Mouse (Mus musculus) retina, postnatal 7 days (tissue): ENCODE data around the gene Tm9sf2.
A peak's percentile ranks its signal among the peaks of the same experiment; 100 is the strongest.

Experiments
- DNase-seq: peaks from one replicate; pipeline ENCODE4 v3.0.0-alpha.2; 2012; ENCODE audit warnings: low read depth, low spot score

Gene Tm9sf2

DNA sequence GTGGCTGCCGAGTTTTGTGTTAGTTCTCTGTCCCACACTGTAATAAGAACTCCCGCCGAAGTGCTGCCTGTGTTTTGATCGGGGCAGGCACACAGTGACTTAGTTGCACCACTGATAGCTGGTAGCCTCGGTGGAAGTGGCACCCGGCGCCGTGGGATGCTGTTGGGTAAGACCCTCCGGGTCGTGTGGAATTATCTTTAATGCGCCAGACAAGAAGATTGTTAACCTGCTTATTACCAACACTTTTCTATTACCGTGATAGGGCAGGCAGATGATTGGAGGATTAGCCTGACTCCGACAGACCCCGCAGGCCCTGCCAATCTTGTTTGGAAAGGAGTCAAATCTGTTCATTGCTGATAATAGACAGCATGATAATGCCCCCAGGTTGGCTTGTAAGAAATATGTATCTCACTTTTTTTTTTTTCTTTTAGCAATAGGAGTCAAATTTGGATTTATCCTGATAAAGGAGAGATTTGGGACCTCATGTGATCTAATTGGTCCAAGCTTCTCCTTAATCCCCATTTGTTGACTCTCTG is 69.5 kb downstream of the Tm9sf2 start:
- peak; percentile 25 for DNase-seq

DNA sequence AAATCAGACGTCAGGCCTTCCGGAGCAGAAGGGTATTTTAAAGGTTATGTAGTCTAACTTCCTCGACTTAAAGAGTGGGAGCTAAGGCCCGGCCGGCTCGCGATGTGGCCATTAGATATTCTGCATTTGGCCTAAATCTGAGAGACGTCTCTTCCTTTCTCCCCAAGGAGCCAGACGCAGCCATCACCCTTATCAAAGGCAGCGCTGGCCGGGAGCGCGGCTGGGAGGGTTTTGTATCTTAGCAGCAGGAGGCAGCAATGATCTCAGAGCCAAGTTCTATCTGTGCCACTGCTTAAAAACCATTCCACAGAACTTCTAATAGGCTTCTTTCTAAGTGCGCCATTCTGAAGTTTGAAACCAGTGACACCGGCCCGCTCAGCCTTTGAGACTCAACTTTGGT is 72.4 kb downstream of the Tm9sf2 start:
- DNase-seq: no peak

DNA sequence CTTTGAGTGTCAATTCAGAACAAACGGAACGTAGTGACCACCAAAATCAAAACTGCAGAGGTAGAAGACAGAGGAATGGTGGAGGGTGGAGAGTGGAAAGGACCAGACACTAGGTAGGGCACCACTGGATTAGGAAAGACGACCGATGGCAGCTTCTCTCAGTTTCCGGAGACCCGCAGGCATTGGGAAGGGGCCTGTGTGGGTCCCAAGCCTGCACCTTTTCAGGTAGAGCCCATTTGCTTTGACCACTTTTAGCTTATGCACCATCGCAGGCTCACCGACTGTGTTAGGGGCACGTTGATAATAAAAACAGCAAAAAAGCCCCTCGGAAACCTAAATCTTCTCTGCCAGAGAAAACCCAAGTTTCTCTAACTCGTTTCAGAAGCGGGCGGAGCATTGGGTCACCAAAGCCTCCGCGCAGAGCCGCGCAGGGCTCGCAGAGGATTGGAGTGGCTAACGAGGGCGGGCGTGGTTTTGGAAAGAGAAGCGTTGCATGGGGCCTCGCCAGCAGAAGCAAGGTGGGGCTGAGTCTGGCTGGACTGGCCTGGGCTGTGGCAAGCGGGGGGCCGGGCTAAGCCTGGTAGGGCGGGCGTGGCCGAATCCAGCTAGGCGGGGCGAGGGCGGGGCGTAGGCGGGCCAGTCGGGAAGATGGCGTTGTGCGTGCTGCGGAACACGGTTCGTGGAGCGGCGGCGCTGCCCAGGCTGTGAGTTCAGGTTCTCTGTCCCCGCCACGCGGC is 74.4 kb downstream of the Tm9sf2 start, which contains the start of gene Clybl:
Gene Clybl, plus strand, starts transcription at position 627 of the 737 bp plus-strand sequence.
- peak; percentile 73 for DNase-seq

DNA sequence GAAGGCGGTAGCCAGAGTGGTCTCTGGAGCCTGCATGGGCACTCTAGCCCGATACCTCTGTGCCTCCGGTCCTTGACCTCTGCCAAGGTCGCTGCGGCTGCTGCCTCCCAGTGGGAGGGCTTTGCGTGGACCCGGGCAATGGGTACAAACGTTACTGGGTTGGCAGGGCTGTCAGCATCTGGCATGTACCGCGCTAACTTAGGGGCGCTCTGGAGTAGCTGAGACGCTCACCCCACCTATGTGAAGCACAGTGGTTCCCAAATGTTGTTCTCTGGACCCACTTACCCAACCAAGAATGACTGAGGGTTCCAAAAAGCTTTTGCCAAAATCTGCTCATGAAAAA is 74.9 kb downstream of the Tm9sf2 start:
- DNase-seq: no peak

DNA sequence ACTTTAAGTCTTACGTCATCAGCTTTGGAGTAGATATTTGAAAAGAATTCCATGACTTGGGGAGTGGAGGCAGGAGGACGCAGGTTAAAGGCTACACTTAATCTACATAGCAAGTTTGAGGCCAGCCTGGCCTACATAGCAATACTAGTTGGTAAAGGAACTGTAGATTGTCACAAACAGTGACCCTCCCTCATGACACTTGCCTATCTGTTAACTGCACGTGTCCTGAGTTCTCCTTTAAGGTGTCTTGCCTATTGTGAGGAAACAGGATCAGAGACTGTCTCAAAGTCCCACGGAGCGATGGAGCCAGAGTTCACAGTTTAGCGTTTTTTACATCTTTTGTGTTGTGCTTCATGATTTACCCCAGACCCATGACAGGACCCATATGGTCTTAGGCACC is 75.4 kb downstream of the Tm9sf2 start:
- no peak for DNase-seq

DNA sequence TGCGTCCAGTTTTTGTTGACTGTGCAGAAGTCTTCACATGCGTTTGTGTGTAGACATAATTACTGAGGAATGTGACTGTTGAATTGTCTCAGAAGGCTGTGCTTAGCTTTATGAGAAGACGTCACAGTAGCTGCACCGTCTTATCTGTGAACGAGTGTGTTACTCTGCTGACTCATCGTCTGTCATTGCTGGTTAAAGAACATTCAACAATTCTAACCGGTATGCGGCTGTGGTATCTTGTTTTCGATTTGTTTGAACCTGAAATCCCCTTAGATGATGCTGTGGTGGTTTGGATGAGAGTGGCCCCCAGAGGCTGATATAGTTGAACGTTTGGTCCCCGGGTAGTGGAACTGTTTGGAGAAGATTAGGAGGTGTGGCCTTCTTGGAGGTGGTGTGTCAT is 77.1 kb downstream of the Tm9sf2 start:
- DNase-seq: no peak

DNA sequence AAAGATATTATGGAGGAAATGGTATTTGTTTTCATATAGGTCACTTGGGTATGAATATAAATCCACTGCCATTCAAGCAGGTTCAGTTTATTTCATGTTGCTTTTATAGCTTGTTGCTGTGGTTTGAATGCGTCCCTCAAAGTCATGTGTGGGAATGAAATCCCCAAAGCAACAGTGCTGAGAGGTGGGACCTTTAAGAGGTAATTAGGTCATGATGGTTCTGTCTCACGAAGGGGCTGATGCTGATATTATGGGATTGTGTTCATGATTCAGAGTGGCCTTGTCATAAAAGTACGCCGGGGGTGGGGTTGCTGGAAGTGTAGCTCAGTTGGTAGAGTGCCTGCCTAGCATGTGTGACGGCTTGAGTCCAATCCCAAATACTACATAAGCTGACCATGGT is 81.4 kb downstream of the Tm9sf2 start:
- no peak for DNase-seq

DNA sequence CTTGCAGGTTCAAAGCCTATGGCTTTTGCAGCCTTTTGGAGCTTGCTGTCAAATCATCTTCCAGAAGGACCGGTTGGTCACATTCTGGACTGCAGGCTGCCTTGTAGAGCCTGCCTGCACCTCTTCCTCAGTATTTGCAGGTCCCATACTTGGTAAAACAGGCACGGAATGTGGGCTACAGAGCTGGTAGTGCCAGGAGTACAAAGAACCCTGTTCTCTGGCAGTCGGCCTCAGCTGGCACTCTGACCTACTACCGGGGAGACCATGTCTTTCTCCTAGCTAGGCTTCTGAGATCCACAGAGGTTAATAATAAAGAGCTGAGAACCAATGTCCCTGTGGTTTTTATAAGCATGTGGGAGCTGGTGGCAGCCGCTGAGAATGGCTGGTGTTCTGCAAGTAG is 83.1 kb downstream of the Tm9sf2 start:
- no peak for DNase-seq

DNA sequence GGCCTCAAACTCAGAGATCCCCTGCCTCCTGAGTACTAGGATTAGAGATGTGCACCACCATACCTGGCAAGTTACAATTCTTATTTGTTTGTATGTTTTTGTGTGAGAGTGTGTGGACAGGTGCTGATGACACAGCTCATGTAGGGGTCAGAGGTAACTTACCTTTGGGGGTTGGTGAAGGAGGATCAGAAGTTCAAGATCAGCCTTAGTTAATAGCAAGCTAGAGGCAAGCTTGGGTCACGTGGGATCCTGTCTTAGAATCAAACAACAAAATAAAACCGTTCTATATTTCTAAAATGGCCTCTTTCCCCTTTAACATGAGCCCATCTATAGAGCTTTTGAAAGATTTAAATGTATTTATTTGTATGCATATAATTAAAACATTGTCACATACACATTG is 83.7 kb downstream of the Tm9sf2 start:
- DNase-seq: no peak

DNA sequence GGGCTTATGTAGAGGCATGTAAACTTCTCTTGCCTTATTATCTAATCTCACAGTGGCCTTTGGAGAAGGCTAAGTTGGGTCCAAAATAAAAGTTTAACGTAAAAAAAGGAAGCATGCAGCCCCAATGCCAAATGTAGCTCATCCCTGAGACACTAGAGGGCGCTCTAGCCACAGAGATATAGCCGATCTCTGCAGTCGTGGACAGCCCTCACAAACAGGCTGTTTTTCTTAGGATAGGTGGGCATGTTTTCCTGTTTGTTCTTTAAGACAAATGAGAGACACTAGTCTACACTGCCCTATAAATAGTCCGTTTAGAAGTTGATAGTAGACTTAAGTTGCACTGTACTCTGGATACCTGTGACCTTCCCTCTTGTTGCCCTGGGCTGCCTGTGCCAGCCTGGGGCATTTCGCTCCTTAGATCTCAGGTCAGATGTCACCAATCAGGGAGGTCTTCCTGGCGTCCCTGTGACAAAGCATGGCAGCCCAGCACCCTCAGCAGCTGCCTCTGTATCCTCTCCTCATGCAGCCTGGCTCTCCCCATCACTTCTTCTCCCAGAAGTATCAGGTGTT is 84.2 kb downstream of the Tm9sf2 start:
- peak; percentile 57 for DNase-seq

DNA sequence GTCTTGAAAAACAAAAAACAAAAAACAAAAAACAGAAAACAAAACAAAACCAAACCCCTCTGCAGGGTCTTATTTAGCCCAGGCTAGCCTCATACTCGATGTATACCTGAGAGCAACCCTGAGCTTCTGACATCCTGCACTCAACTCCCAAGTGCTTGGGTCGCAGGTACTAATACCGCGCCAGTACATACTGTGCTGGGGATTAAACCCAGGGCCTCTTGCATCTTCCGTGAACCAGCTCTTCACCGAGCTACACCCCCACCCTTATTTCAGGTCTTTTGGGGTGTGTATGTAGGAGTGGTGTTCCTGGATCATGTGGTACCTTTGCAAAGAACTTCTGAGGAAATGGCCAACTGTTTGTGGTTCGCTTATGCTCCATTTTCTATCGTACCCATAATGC is 87.8 kb downstream of the Tm9sf2 start:
- no peak for DNase-seq

DNA sequence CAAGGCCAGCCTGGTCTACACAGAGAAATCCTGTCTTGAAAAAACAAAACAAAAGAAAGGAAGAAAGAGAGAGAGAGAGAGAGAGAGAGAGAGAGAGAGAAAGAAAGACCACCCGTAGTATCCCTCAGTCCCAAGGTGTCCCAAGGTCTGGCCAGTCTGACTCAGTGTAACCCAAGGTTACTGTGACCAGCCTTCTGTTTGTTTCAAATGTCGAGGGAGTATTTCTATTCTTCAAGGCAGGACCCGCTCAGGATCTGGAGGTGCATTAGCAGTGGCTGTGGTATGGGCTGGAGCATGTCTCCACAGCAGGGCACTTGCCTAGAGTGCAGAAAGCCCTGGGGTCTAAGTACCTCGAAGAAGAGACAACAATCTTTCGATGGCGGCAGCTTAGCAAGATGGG is 90.0 kb downstream of the Tm9sf2 start:
- no peak for DNase-seq

DNA sequence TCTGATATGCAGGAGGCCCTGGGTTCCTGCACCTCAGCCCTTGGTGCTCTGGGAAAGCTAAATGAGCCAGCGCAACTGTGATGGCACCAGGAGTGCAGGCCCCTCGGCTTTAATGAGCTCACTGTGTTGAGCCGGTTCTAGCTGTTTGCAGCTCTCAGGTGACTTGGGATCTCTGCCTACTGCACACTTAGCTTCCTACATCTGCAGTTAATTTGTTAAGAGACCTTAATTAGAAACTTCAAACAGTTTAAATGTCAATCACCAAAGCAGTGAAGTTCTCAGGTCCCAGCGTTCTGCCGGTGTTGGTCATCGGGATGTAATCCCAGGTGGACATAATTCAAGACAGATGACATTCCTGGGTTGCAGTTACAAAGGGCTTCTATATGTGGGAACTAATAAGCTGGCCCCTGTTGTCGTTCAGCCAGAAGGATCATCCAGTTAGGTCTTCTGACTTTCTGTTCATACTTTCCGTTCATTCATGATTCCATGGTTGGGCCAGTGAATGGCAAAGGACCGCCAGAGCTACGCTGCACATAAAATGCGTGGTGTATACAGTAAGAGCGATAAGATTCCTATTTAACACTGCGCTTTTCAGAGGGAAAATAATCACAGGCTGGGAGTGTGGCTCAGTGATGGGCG is 93.5 kb downstream of the Tm9sf2 start:
- no peak for DNase-seq

DNA sequence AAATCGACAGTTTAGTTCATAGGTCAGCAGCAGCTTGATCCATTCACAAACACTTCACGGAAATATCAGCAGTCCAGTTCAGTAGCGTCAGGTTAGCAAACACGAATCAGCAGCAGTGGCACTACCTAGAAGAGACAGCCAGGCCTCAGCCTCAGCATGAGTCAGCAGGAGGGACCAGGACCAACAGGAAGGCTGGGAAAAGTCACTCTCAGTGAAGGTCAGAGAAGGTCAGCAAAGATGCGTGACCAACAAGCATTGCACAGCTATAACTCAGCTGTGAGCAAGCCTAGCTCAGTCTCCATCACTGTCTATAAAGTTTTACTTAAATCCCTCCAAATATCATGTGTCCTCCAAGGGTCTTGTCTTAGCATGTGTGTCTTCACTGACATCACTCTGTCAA is 102.3 kb downstream of the Tm9sf2 start:
- DNase-seq: no peak
